Mouse (Mus musculus) forebrain, embryonic 14.5 days (tissue): ENCODE measurements around the gene D630045J12Rik. TPM values are rescaled to one million over a fixed set of nuclear protein-coding genes. Genes with fewer than 3 reads are reported as not detected.
A peak's percentile ranks its signal among the peaks of the same experiment; 100 is the strongest.

Experiments
- ATAC-seq: fragments of 200-750 bp; cut with Nextera tagmentation; 2 replicates; pipeline ENCODE4 v1.8.0; 2017; ENCODE audit warnings: mild to moderate bottlenecking, moderate library complexity
- DNase-seq: peaks from one replicate; pipeline ENCODE4 v3.0.0-alpha.2; 2015; ENCODE audit warnings: low spot score
- H3K27ac ChIP-seq: fragments of 300-500 bp; sonication (generic); 2 replicates; pipeline ENCODE4 v1.5.1; 2014; ENCODE audit warnings: low read depth, mild to moderate bottlenecking, control low read depth, low read length, moderate library complexity
- H3K27me3 ChIP-seq: fragments of 300-500 bp; sonication (generic); replicated peaks from 2 replicates; pipeline ENCODE4 v1.6.1; 2014; ENCODE audit warnings: low read length, control low read depth, mixed read lengths; ENCODE audit not compliant: control insufficient read depth, insufficient read depth
- H3K36me3 ChIP-seq: fragments of 300-500 bp; sonication (generic); 2 replicates; pipeline ENCODE4 v1.6.1; 2014; ENCODE audit warnings: low read length, control low read depth; ENCODE audit not compliant: control insufficient read depth, insufficient read depth
- H3K4me1 ChIP-seq: fragments of 300-500 bp; sonication (generic); 2 replicates; pipeline ENCODE4 v1.6.1; 2014; ENCODE audit warnings: antibody characterized with exemption, low read length, control low read depth; ENCODE audit not compliant: control insufficient read depth, insufficient read depth
- H3K4me2 ChIP-seq: fragments of 300-500 bp; sonication (generic); 2 replicates; pipeline ENCODE4 v1.6.1; 2014; ENCODE audit warnings: mild to moderate bottlenecking, control low read depth, low read length
- H3K4me3 ChIP-seq: fragments of 300-500 bp; sonication (generic); 2 replicates; pipeline ENCODE4 v1.5.1; 2014; ENCODE audit warnings: low read depth, low read length, control low read depth
- H3K9ac ChIP-seq: fragments of 300-500 bp; sonication (generic); 2 replicates; pipeline ENCODE4 v1.6.1; 2014; ENCODE audit warnings: mild to moderate bottlenecking, low read length, control low read depth, moderate library complexity
- H3K9me3 ChIP-seq: fragments of 300-500 bp; sonication (generic); replicated peaks from 2 replicates; pipeline ENCODE4 v1.6.1; 2016; ENCODE audit warnings: low read length, control low read depth, mixed read lengths; ENCODE audit not compliant: control insufficient read depth
- WGBS: fragments of 180-500 bp; shearing (Covaris S2); extraction: QIAGEN DNeasy Blood & Tissue Kit; methylation state at CpG from one replicate; pipeline ENCODE4 v1.1.7; 2014; 5-methylcytosine and 5-hydroxymethylcytosine counted together
- polyA plus RNA-seq: library from polyadenylated mRNA; unstranded; fragments of >200 nt; fragmentation: Nextera tagmentation; extraction: Ambion mirVana; gene quantifications from 2 replicates; pipeline ENCODE4 v1.2.1, GENCODE M21; 2014

Gene D630045J12Rik
- polyA plus RNA-seq, 1 experiment from 2014 or later, result 10.9 TPM

DNA sequence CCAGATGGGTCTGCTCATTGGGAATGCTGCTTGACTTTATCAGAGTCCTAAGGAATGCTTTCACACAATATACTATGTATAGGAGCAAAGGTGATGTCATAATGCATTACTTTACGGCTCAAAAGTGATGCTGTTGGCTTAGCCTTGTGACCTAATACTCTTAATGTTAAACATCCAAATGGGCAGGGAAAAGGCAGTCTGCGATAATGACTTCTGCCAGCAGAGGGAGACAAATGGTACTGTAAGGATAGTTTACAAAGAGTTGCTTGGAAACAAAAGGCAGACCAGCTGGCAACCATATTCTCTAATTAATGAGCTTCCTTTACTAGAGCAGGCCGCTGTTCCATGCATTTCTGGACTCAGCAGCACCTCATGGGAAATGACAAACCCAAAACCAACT is 93.7 kb downstream of the D630045J12Rik start:
- Histone ChIP-seq H3K9me3 (no peaks in the 10 kb centered on the region), H3K27me3 (no peaks in the 10 kb centered on the region), H3K27ac (peak overlapping the region; percentile 68; the same call in 1 of the 2 replicates), H3K36me3 (peaks cover 36% of the 10 kb centered on the region), H3K4me1 (0 out of 2 replicates have a peak, but pooled peaks cover 3% of the 10 kb centered on the region), H3K4me3 (no peak overlapping the region), H3K9ac (no peak overlapping the region), H3K4me2 (no peak overlapping the region)
- 9% methylated on average over 3 of the region's 3 CpGs for WGBS
- DNase-seq, result peak; percentile 96
- peak; percentile 84 for ATAC-seq

GRCm38 (mm10) chr6:38159576-38159975 is 94.2 kb downstream of the D630045J12Rik start:
- Histone ChIP-seq H3K4me2 (no peak overlapping the region), H3K27me3 (no peaks in the 10 kb centered on the region), H3K36me3 (peaks cover 36% of the 10 kb centered on the region), H3K9me3 (no peaks in the 10 kb centered on the region), H3K27ac (no peak overlapping the region), H3K4me1 (0 out of 2 replicates have a peak, but pooled peaks cover 3% of the 10 kb centered on the region), H3K4me3 (no peak overlapping the region), H3K9ac (no peak overlapping the region)
- ATAC-seq (no peak; the same call in 1 of the 2 replicates), DNase-seq (no peak)
- 76% methylated on average over 4 of the region's 4 CpGs for WGBS

GRCm38 (mm10) chr6:38157925-38158324 is 95.9 kb downstream of the D630045J12Rik start:
- 59% methylated on average over 16 of the region's 16 CpGs for WGBS
- peaks cover 36% of the 10 kb centered on the region for H3K36me3 ChIP-seq
- H3K27ac ChIP-seq, result 0 out of 2 replicates have a peak overlapping the region, but pooled peaks have one; percentile 5
- no peak overlapping the region for H3K4me3 ChIP-seq
- H3K27me3 ChIP-seq, result no peaks in the 10 kb centered on the region
- H3K9me3 ChIP-seq, result no peaks in the 10 kb centered on the region
- H3K4me2 ChIP-seq, result no peak overlapping the region
- 0 out of 2 replicates have a peak, but pooled peaks cover 3% of the 10 kb centered on the region for H3K4me1 ChIP-seq
- ATAC-seq, result 0 out of 2 replicates have a peak, but pooled peaks have one; percentile 25
- DNase-seq, result no peak
- H3K9ac ChIP-seq, result no peak overlapping the region

GRCm38 (mm10) chr6:38156204-38156603 is 97.6 kb downstream of the D630045J12Rik start:
- ATAC-seq (no peak), DNase-seq (no peak)
- Histone ChIP-seq H3K4me2 (no peak overlapping the region), H3K36me3 (peaks cover 44% of the 10 kb centered on the region), H3K27me3 (no peaks in the 10 kb centered on the region), H3K9me3 (no peaks in the 10 kb centered on the region), H3K9ac (no peak overlapping the region), H3K4me3 (no peak overlapping the region), H3K4me1 (0 out of 2 replicates have a peak, but pooled peaks cover 3% of the 10 kb centered on the region), H3K27ac (no peak overlapping the region)
- 90% methylated on average over 5 of the region's 5 CpGs for WGBS

DNA sequence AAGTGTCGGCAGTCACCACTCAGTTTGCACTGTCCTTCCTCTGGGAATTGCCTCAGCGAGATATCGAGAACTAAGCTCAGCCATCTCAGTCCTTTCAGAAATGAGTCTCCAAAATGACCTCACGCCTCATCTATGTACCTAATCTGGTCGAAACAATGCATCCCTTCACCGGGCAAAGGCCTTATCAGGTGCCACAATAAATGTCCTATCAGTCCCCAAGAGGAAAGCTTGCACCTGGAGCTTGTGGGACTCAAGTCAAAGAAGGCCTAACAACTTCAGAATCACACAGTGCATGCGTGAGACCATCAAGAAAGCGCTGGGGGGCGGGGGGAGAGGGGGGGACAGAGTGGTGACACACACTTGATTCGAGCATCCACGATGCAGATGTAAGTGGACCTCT is 101.5 kb downstream of the D630045J12Rik start:
- no peaks in the 10 kb centered on the region for H3K27me3 ChIP-seq
- H3K4me1 ChIP-seq, result no peaks in the 10 kb centered on the region
- ATAC-seq (no peak), DNase-seq (no peak)
- H3K4me2 ChIP-seq, result no peak overlapping the region
- no peak overlapping the region for H3K27ac ChIP-seq
- H3K4me3 ChIP-seq, result no peak overlapping the region
- H3K9me3 ChIP-seq, result no peaks in the 10 kb centered on the region
- peaks cover 63% of the 10 kb centered on the region for H3K36me3 ChIP-seq
- WGBS, result 84% methylated on average over 11 of the region's 11 CpGs
- no peak overlapping the region for H3K9ac ChIP-seq

- WGBS, result 71% methylated on average over 19 of the region's 19 CpGs
- no peaks in the 10 kb centered on the region for H3K27me3 ChIP-seq
- no peak overlapping the region for H3K4me3 ChIP-seq
- ATAC-seq (no peak), DNase-seq (no peak)
- no peak overlapping the region for H3K4me2 ChIP-seq
- no peak overlapping the region for H3K27ac ChIP-seq
- H3K36me3 ChIP-seq, result peaks cover 66% of the 10 kb centered on the region
- no peaks in the 10 kb centered on the region for H3K9me3 ChIP-seq
- H3K4me1 ChIP-seq, result no peaks in the 10 kb centered on the region
- no peak overlapping the region for H3K9ac ChIP-seq
These were observed 104.3 kb downstream of the D630045J12Rik start for GRCm38 (mm10) chr6:38149483-38149882.

DNA sequence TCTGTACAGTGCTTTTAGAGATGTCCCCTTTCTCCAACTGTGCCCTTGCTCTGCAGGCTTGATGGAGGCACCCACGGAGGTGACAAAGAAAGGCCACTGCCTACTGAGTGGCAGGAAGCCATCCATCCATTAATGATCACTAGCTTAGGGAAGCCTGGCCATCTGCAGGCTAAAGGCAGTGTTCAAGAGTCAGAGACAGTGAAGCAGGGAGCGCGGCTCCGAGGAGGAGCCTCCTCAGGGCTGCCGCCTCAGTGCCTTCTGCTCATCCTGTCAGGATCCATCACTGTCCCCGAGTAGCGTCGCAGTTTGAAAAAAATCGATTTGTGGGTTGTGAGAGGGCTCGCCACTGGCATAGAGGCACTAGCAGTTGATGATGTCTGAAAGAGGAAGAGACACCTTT is 105.2 kb downstream of the D630045J12Rik start:
- ATAC-seq (no peak), DNase-seq (no peak)
- Histone ChIP-seq H3K4me1 (no peaks in the 10 kb centered on the region), H3K27me3 (no peaks in the 10 kb centered on the region), H3K36me3 (peaks cover 69% of the 10 kb centered on the region), H3K27ac (no peak overlapping the region), H3K4me2 (no peak overlapping the region), H3K4me3 (no peak overlapping the region), H3K9ac (no peak overlapping the region), H3K9me3 (no peaks in the 10 kb centered on the region)
- WGBS, result 88% methylated on average over 10 of the region's 10 CpGs

GRCm38 (mm10) chr6:38147301-38147700 is 106.5 kb downstream of the D630045J12Rik start:
- no peak overlapping the region for H3K9ac ChIP-seq
- no peaks in the 10 kb centered on the region for H3K9me3 ChIP-seq
- H3K27me3 ChIP-seq, result no peaks in the 10 kb centered on the region
- DNase-seq, result no peak
- H3K4me3 ChIP-seq, result no peak overlapping the region
- ATAC-seq, result no peak
- H3K27ac ChIP-seq, result no peak overlapping the region
- WGBS, result 84% methylated on average over 5 of the region's 5 CpGs
- H3K4me2 ChIP-seq, result no peak overlapping the region
- H3K4me1 ChIP-seq, result no peaks in the 10 kb centered on the region
- peaks cover 68% of the 10 kb centered on the region for H3K36me3 ChIP-seq

DNA sequence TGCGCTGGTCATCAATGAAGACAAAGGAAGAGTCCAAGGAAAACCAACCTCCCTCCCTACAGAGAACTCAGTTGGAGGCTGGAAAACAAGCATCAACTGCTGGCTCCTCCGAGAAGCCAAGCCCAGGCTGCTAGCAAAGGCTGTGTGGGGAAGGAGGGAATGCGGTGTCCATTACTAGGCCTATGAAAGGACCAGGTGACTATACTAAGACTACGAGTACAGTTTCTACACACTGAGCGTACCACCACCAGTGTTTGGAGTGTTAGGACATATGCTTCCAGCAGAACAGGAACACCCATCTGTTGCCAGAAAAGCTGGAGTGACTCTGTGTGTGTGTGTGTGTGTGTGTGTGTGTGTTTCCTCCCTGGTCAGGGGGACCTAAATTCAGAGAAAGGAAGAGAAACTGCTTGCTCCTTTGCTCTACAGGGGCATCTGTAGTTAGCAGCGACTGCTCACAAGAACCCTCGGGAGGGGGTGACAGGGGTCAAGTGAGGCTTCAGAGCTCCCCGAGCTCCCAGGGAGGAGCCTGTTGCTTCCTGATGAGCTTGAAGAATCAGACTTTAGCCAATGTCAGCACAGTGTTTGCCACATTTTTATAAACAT is 108.2 kb downstream of the D630045J12Rik start:
- H3K9ac ChIP-seq, result no peak overlapping the region
- ATAC-seq, result no peak
- no peak overlapping the region for H3K27ac ChIP-seq
- no peak overlapping the region for H3K4me3 ChIP-seq
- 64% methylated on average over 8 of the region's 8 CpGs for WGBS
- H3K27me3 ChIP-seq, result no peaks in the 10 kb centered on the region
- no peaks in the 10 kb centered on the region for H3K9me3 ChIP-seq
- H3K4me2 ChIP-seq, result no peak overlapping the region
- H3K36me3 ChIP-seq, result peaks cover 69% of the 10 kb centered on the region
- H3K4me1 ChIP-seq, result no peaks in the 10 kb centered on the region
- no peak for DNase-seq
